Mouse (Mus musculus): Measurements from ENCODE around the gene Tagln2. TPM values are rescaled to one million over a fixed set of nuclear protein-coding genes. Genes with fewer than 3 reads are reported as not detected.

The Tagln2 gene
- polyA plus RNA-seq, 1 experiment from 2014 or later = 121 TPM

DNA sequence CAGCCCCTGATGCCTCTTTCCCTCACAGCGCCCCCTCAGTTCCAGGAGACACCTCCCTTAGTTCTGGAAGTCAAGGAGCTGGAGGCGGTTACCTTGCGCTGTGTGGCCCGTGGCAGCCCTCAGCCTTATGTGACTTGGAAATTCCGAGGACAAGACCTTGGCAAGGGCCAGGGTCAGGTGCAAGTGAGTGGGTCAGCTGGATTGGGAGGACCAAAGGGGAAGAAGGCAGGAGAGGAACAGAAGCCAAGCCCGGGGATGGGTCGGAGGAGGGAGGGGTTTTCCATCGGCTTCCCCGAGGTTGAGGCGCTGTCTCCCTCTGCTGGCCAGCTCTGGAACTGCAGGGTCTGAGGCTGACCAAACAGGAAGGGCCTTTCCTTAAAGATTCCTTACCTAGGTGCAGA is 9.6 kb upstream of the Tagln2 start:
- Histone ChIP-seq H3K27ac (replicated peaks) (no peak overlapping the region), H3K36me3 (replicated peaks) (no peaks in the 10 kb centered on the region), H3K9ac (no peak overlapping the region), H3K4me2 (peak overlapping the region; percentile 45), H3K9me3 (replicated peaks) (no peaks in the 10 kb centered on the region), H3K4me3 (replicated peaks) (peak overlapping the region; percentile 13; the same call in 1 of the 2 replicates), H3K27me3 (no peaks in the 10 kb centered on the region; the same call in 1 of the 2 replicates), H3K4me1 (replicated peaks) (no peaks in the 10 kb centered on the region)
- ATAC-seq (ENCODE audit: insufficient read depth) = peak; percentile 42; the same call in 1 of the 2 replicates
- 11% methylated on average over 10 of the region's 10 CpGs for WGBS (ENCODE audit: insufficient replicate concordance)

- Histone ChIP-seq H3K9me3 (replicated peaks) (no peaks in the 10 kb centered on the region), H3K27me3 (0 out of 2 replicates have a peak, but pooled peaks cover 5% of the 10 kb centered on the region), H3K36me3 (replicated peaks) (no peaks in the 10 kb centered on the region), H3K9ac (no peak overlapping the region), H3K4me1 (replicated peaks) (no peaks in the 10 kb centered on the region), H3K4me3 (replicated peaks) (no peak overlapping the region), H3K4me2 (no peak overlapping the region), H3K27ac (replicated peaks) (no peak overlapping the region)
- WGBS (ENCODE audit: insufficient replicate concordance) = 77% methylated on average over 8 of the region's 8 CpGs
- no peak for ATAC-seq (ENCODE audit: insufficient read depth)
These were observed 7.8 kb upstream of the Tagln2 start for GRCm38 (mm10) chr1:172492047-172492446.

DNA sequence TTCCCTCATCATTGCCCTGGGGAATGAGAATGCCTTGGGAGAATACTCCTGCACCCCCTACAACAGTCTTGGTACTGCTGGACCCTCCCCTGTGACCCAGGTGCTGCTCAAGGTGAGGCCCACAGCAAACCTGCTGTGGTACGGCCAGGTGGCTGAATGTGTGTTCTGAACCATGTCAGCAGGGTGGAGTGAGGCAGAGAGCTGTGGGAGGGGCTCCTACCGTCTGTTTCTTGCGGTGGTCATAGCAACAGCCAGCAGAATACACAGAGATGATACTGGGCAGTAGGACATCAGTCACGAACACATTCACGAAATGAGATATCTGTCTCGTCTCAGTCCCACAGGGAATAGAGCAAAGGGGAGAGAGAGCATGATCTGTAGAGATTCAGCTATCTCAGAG is 6.3 kb upstream of the Tagln2 start:
- Histone ChIP-seq H3K4me1 (replicated peaks) (no peaks in the 10 kb centered on the region), H3K36me3 (replicated peaks) (no peaks in the 10 kb centered on the region), H3K9me3 (replicated peaks) (no peaks in the 10 kb centered on the region), H3K4me3 (replicated peaks) (no peak overlapping the region), H3K9ac (no peak overlapping the region), H3K27me3 (peaks cover 14% of the 10 kb centered on the region; the same call in 1 of the 2 replicates), H3K4me2 (no peak overlapping the region), H3K27ac (replicated peaks) (no peak overlapping the region)
- 31% methylated on average over 6 of the region's 6 CpGs for WGBS (ENCODE audit: insufficient replicate concordance)
- ATAC-seq (ENCODE audit: insufficient read depth) = no peak

GRCm38 (mm10) chr1:172496030-172496429 is 3.8 kb upstream of the Tagln2 start:
- Histone ChIP-seq H3K4me2 (no peak overlapping the region), H3K27ac (replicated peaks) (no peak overlapping the region), H3K9ac (no peak overlapping the region), H3K27me3 (peaks cover 33% of the 10 kb centered on the region), H3K4me1 (replicated peaks) (peaks cover 11% of the 10 kb centered on the region), H3K36me3 (replicated peaks) (no peaks in the 10 kb centered on the region), H3K4me3 (replicated peaks) (no peak overlapping the region), H3K9me3 (replicated peaks) (no peaks in the 10 kb centered on the region)
- no peak for ATAC-seq (ENCODE audit: insufficient read depth)
- whole genome bisulfite sequencing (ENCODE audit: insufficient replicate concordance) = 64% methylated on average over 17 of the region's 17 CpGs

DNA sequence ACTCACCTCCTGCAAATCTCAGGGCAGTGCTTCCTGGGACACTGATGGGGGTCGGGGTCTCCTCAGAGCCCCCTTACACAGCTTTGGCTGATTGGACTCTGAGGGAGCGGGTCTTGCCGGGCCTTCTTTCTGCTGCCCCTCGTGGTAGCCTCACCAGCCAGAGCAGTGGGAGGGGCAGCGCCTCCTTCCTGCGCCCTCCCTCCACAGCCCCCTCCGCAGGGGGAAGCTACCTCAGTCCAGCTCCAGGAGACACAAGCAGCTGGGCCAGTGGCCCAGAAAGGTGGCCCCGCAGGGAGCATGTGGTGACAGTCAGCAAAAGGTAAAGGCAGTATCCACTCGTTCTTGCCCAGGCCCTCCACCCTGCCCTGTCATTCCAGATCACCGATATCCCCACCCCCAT is 2.4 kb upstream of the Tagln2 start:
- H3K27me3 ChIP-seq = peaks cover 42% of the 10 kb centered on the region
- no peak for ATAC-seq (ENCODE audit: insufficient read depth)
- no peak overlapping the region for H3K4me2 ChIP-seq
- peaks cover 23% of the 10 kb centered on the region for H3K4me1 ChIP-seq (replicated peaks)
- no peak overlapping the region for H3K27ac ChIP-seq (replicated peaks)
- WGBS (ENCODE audit: insufficient replicate concordance) = 32% methylated on average over 10 of the region's 10 CpGs
- no peak overlapping the region for H3K4me3 ChIP-seq (replicated peaks)
- H3K36me3 ChIP-seq (replicated peaks) = no peaks in the 10 kb centered on the region
- H3K9ac ChIP-seq = no peak overlapping the region
- no peaks in the 10 kb centered on the region for H3K9me3 ChIP-seq (replicated peaks)

GRCm38 (mm10) chr1:172500451-172501370 is 864 bp downstream of the Tagln2 start:
- H3K9ac ChIP-seq = peak overlapping the region; percentile 54; the same call in 1 of the 2 replicates
- H3K27ac ChIP-seq (replicated peaks) = peak overlapping the region; percentile 72
- H3K4me2 ChIP-seq = peak overlapping the region; percentile 65
- peak; percentile 60 for ATAC-seq (ENCODE audit: insufficient read depth)
- H3K9me3 ChIP-seq (replicated peaks) = no peaks in the 10 kb centered on the region
- peaks cover 37% of the 10 kb centered on the region for H3K4me1 ChIP-seq (replicated peaks)
- peaks cover 42% of the 10 kb centered on the region for H3K27me3 ChIP-seq
- WGBS (ENCODE audit: insufficient replicate concordance) = under 1% methylated on average over 56 of the region's 56 CpGs
- H3K36me3 ChIP-seq (replicated peaks) = peaks cover 11% of the 10 kb centered on the region
- peak overlapping the region; percentile 63 for H3K4me3 ChIP-seq (replicated peaks)

GRCm38 (mm10) chr1:172501371-172502144 is 1.7 kb downstream of the Tagln2 start:
- Histone ChIP-seq H3K27me3 (peaks cover 42% of the 10 kb centered on the region), H3K36me3 (replicated peaks) (peaks cover 19% of the 10 kb centered on the region), H3K4me1 (replicated peaks) (peaks cover 37% of the 10 kb centered on the region), H3K27ac (replicated peaks) (peak overlapping the region; percentile 72), H3K4me3 (replicated peaks) (peak overlapping the region; percentile 63), H3K9ac (peak overlapping the region; percentile 54; the same call in 1 of the 2 replicates), H3K9me3 (replicated peaks) (no peaks in the 10 kb centered on the region), H3K4me2 (peak overlapping the region; percentile 65)
- ATAC-seq (ENCODE audit: insufficient read depth) = 0 out of 2 replicates have a peak, but pooled peaks have one; percentile 10
- 3% methylated on average over 13 of the region's 13 CpGs for WGBS (ENCODE audit: insufficient replicate concordance)

DNA sequence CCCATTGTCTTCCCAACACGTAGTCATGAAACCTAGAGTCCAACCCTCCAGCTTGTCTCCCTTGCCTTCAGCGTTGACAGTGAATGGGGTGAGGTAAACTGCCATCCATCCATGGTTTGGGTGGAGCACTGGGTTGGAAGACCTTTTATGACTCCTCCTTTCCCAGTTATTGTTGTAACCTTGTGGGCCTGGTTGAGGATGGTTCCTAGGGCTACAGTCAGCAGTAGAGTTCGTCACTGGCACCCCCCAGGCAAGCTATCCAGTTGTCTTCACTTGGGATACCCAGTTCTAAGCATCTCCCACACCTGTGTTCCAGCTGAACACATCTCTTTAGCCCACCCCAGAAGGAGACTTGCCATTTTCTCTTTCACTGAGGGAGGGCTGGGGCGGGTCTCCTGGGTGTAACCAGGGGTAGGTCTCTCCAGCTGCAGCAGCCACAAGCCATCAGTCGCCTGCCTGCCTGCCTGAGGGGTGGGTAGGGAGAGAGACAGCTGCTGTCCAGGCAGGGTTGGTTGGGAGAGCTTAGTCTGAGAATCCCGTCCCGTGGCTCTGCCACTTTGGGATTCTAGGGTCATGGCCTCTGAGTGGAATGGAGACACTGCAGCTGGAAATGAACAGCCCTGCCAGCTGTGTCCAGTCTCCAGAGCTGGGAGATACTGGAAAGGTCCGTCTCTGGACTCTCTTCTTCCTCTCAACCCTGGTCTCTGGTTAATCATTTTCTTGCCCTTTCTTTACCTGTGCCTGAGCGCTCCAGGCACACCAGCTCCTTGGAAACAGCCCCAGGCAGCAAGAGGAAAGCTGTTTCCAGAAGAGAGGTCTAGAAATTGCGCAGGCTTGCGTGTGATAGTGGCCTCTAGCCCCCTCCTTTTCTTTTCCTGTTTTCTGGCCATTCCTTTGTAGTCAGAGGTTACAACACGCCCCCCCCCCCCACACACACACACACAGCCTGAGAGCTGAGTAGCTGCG is 2.6 kb downstream of the Tagln2 start:
- Histone ChIP-seq H3K27ac (replicated peaks) (peak overlapping the region; percentile 72), H3K9ac (no peak overlapping the region), H3K4me2 (peak overlapping the region; percentile 65), H3K36me3 (replicated peaks) (peaks cover 28% of the 10 kb centered on the region), H3K4me1 (replicated peaks) (peaks cover 42% of the 10 kb centered on the region), H3K4me3 (replicated peaks) (peak overlapping the region; percentile 63), H3K9me3 (replicated peaks) (no peaks in the 10 kb centered on the region), H3K27me3 (peaks cover 34% of the 10 kb centered on the region)
- whole genome bisulfite sequencing (ENCODE audit: insufficient replicate concordance) = 17% methylated on average over 12 of the region's 13 CpGs
- no peak for ATAC-seq (ENCODE audit: insufficient read depth)

DNA sequence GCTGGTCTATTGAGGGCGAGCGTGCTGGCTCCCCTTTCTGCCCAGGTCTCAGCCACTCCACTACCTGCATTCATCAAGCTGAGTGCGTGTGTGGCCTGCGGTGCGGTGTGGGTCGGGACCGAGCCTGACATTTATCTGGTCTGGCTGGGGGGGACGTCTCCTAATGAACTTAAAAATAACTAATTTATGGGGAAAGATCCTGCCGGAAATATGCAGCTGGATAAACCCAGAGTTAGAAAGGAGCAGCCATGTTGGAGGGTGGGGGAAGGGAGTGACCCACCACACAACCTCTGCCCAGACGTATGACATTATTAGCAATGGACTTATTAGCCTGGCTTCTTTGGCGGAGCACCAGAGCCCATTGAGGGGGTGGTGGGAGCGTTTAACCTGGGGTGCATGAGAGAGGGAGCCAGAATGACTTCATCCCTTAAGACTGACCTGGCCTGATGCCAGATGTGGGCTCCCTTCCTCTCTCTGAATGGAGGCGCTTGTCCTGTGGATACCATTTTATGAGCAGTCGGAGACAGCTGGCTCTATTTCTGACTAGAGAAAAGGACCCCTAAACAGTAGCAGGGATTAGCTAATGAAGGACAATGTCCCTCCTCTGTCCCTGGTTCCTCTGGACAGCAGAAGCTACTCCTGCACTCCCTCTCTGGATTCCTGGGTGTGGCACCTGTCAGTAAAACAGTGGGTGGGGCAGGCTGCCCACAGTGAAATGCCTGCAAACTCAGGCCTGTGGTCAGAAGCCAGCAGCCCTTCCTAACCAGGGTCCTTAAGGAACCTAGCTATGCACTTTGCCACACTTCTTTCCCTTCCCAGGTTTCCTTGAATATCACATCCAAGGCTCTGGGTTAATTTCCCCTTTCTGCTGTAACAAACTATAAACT is 3.5 kb downstream of the Tagln2 start:
- ATAC-seq (ENCODE audit: insufficient read depth) = no peak
- Histone ChIP-seq H3K27me3 (peaks cover 29% of the 10 kb centered on the region), H3K4me1 (replicated peaks) (peaks cover 51% of the 10 kb centered on the region), H3K36me3 (replicated peaks) (peaks cover 36% of the 10 kb centered on the region), H3K9ac (no peak overlapping the region), H3K27ac (replicated peaks) (peak overlapping the region; percentile 72), H3K4me2 (peak overlapping the region; percentile 65), H3K4me3 (replicated peaks) (peak overlapping the region; percentile 63), H3K9me3 (replicated peaks) (no peaks in the 10 kb centered on the region)
- 30% methylated on average over 14 of the region's 14 CpGs for WGBS (ENCODE audit: insufficient replicate concordance)
